Mouse (Mus musculus) forebrain, embryonic 10.5 days (tissue): ENCODE measurements around the gene Phc3. TPM values are rescaled to one million over a fixed set of nuclear protein-coding genes. Genes with fewer than 3 reads are reported as not detected.

Experiments
- DNase-seq: peaks from one replicate; pipeline ENCODE4 v3.0.0-alpha.2; 2017; ENCODE audit warnings: low spot score; ENCODE audit errors: extremely low spot score
- H3K27ac ChIP-seq: fragments of 300-500 bp; sonication (generic); 2 replicates; pipeline ENCODE4 v1.5.1; 2016; ENCODE audit warnings: mild to moderate bottlenecking
- H3K27me3 ChIP-seq: fragments of 300-500 bp; sonication (generic); 2 replicates; pipeline ENCODE4 v1.6.1; 2016; ENCODE audit warnings: mild to moderate bottlenecking; ENCODE audit not compliant: poor library complexity, severe bottlenecking
- H3K36me3 ChIP-seq: fragments of 300-500 bp; sonication (generic); replicated peaks from 2 replicates; pipeline ENCODE4 v1.6.1; 2016; ENCODE audit warnings: mild to moderate bottlenecking, moderate library complexity
- H3K4me1 ChIP-seq: fragments of 300-500 bp; sonication (generic); 2 replicates; pipeline ENCODE4 v1.6.1; 2016
- H3K4me3 ChIP-seq: fragments of 300-500 bp; sonication (generic); 2 replicates; pipeline ENCODE4 v1.5.1; 2016; ENCODE audit warnings: mild to moderate bottlenecking, moderate library complexity
- H3K9me3 ChIP-seq: fragments of 300-500 bp; sonication (generic); 2 replicates; pipeline ENCODE4 v1.6.1; 2016; ENCODE audit warnings: mild to moderate bottlenecking, moderate library complexity
- WGBS: fragments of 180-500 bp; shearing (Covaris S2); methylation state at CpG from one replicate; pipeline ENCODE4 v1.1.7; 2016; 5-methylcytosine and 5-hydroxymethylcytosine counted together
- polyA plus RNA-seq: library from polyadenylated mRNA; unstranded; fragments of >200 nt; fragmentation: Nextera tagmentation; extraction: Ambion mirVana; gene quantifications from 2 replicates; pipeline ENCODE4 v1.2.1, GENCODE M21; 2016

Gene Phc3
- polyA plus RNA-seq, 1 experiment from 2014 or later: 5.9 TPM

DNA sequence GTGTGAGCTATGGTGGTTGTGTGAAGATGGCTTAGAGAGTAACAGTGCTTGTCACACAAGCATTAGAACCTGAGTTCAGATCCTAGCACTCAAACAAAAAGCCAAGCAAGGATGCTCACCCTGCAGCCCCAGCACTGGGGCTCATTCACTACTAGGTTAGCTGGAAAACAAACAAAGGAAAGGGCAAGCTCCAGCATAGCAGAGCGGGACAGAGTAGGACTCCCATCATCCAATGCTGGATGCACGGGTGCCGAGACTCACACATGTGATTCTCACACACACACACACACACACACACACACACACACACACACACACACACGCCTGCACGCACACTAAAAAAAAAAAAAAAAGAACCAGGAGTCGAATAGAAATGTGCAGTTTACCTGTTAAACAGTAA is 117.8 kb downstream of the Phc3 start:
- H3K27ac ChIP-seq: no peak overlapping the region
- 74% methylated on average over 5 of the region's 6 CpGs for WGBS

More for the DNA sequence above, 117.8 kb downstream of the Phc3 start:
- peaks cover 11% of the 10 kb centered on the region for H3K4me1 ChIP-seq
- H3K27me3 ChIP-seq: peaks cover 29% of the 10 kb centered on the region
- H3K9me3 ChIP-seq: no peaks in the 10 kb centered on the region
- no peak for DNase-seq
- H3K36me3 ChIP-seq: no peaks in the 10 kb centered on the region
- no peak overlapping the region for H3K4me3 ChIP-seq

Other genes starting within 250 kb of the Phc3 start
- not detected in 2 replicates for gene Samd7, start 223.1 kb downstream of the Phc3 start, polyA plus RNA-seq
- 49.8 and 56.5 TPM in 2 replicates for gene Sec62, start 176.5 kb downstream of the Phc3 start, polyA plus RNA-seq
- 0.47 and 0.72 TPM in 2 replicates for gene Gpr160, start 113.5 kb downstream of the Phc3 start, polyA plus RNA-seq
- gene Prkci, start 26.3 kb upstream of the Phc3 start, polyA plus RNA-seq: 37.7 and 39.2 TPM in 2 replicates
- gene Skil, start 125.6 kb upstream of the Phc3 start, polyA plus RNA-seq: 24.2 and 25.5 TPM in 2 replicates
- 9.0 TPM in 2 replicates for gene Cldn11, start 180.5 kb upstream of the Phc3 start, polyA plus RNA-seq